Mouse (Mus musculus) layer of hippocampus, postnatal 36 days (tissue): ENCODE data around the gene Rab25. TPM values are rescaled to one million over a fixed set of nuclear protein-coding genes. Genes with fewer than 3 reads are reported as not detected.
"Not testable (repeated sequence)": the region's sequence is repeated elsewhere in the genome, so short reads cannot be mapped to it uniquely, and the experiment has no call there.

Source experiments
- DNase-seq, 2 experiments: peaks; one replicate each; pipeline ENCODE4 v3.0.0; 2022
- total RNA-seq, 2 experiments: library from RNA; stranded (reverse); gene quantifications; 2 replicates each; pipeline ENCODE4 v1.2.3; 2021

Gene Rab25
- total RNA-seq: under 1 TPM in 1 of 2 experiments, not detected in 1; 0.63 TPM

DNA sequence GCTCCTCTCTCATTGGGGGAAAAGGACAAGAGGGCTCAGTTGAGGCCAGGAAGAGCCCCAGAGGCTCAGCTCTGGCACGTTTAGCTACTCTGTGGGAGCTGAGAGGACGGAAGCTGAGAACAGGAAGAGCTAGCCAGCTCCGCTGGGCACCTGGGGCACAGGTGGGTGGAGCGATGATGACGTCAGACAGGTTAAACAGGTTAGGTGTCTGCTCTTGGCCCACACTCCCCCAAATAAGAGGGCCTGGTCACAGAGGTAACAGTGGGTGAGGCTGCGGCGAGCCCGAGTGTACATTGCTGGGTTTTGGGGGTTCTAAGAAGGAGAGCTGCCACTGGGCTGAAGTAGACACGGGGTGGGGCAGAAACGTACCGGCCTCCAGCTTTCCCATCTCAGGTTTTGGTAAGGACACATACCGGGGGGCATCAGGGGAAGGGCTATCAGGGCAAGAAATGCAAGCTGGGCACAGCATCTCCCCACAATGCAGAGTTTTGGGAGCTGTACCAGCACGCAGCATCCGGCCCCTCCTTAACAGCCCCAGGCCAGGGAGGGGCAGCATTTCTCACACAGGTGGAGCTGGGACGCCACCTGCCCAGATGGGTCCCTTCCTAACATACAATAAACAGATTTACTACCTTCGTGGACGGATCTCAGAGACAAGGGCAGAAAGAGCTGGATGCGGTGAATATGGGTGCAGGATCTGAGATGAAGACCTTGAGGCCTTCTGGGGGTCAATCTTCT lies at the start of gene Rab25:
Gene Rab25, minus strand, starts transcription at position 121 of the 738 bp plus-strand sequence.
- no peak for DNase-seq

DNA sequence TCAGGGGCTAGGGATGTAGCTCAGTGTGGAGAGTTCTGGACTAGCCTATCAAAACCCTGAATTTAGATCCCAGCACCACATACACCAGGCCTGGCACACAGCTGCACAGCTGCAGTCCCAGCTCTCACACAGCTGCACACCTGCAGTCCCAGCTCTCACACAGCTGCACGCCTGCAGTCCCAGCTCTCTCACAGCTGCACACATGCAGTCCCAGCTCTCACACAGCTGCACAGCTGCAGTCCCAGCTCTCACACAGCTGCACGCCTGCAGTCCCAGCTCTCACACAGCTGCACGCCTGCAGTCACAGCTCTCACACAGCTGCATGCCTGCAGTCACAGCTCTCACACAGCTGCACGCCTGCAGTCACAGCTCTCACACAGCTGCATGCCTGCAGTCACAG lies 48.4 kb upstream of the Rab25 start:
- DNase-seq: not testable (repeated sequence)

DNA sequence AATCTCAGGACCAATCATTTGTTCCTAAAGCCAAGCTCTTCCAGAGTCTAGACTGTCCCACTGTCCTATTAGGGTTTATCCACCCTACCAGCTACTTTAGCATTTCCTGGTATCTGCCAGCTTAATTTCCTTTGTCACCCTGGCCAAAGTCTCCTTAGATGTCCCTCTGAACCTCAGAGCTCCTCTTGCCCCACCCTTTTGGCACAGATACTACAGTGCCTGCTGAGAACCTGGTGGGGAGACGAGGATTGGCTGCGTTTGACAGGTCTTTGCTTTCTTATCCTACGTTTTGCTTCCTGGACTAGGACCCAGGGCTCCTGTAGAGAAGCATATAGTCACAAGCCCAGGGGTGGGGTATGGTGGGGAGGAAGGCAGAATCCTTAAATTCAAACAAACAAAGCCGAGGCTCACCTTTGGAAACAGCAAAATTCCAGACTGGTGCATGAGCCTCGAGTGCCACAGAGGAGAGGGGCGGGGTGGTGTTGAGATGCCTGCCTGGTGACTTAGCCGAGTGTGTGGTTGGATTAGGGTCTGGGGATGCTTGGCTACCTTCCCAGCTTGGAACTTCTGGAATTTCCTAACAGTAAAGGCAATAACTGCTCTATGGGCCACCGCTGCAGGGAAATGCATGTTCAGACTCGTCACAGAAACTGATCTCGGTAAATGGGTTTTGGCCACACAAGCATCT lies 45.9 kb upstream of the Rab25 start:
- no peak for DNase-seq

DNA sequence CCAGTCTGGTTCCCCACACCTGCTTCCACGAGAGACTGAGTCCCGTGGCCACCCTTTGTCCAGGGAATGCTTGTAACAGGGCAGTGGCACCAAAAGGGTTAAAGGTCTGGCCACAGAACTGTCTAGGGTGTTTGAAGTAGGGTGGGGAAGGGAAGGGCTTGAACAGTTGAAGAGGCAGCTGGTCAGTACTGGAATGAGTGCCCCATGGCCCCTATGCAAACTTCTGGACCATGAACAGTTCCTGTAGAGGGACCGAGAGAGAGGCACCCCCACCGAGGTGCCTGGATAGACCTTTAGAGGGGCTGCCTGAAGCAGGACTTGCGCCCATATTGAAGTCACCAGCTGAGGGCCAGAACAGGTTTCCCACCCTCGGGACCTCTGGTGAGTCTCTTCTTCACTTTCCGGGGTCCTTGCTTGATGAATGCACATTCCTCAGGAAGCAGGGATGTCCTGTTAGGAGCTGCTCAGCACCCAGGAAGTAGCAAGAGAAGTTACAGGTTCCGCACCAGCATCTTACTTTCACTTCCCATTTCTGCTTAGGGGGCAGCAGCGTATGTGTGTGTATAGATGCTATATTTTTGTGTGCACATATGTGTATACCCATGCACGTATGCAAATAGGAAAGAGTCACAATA lies 45.0 kb upstream of the Rab25 start:
- no peak for DNase-seq

DNA sequence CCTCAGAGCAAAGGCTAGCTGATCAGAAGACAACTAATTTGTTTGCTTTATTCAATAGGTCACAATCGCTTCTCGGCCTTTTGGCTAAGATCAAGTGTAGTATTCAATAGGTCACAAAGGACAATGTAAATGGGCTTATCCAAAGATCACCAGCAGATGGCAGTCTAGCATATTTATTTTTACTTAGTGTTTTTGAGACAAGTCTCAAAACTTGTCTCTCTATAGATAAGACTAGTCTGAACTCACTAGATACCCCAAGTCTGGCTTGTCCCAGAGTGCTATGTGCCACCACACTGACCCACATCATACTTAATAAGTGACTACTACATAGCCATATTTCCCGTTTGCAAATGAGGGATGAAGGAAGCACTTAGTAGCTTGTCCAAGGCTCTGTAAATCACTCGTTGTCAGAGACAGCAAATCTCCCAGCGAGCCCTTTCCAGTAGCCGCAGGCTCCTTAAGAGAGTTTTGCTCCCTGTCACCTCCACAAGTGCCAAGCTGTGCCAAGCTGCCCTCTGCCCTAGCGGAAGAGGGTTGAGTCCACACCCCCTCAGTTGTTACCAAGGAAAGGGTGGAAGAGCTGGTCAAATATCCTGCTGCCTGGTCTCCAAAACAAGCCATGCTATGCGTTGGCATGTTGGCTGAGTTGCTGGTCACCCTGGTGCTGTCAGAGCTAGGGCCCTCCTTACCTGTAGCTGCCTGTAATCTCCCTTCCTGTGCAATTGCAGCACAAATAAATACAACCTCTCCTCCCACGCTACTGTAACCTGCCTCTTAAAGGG lies 44.0 kb upstream of the Rab25 start:
- no peak for DNase-seq

DNA sequence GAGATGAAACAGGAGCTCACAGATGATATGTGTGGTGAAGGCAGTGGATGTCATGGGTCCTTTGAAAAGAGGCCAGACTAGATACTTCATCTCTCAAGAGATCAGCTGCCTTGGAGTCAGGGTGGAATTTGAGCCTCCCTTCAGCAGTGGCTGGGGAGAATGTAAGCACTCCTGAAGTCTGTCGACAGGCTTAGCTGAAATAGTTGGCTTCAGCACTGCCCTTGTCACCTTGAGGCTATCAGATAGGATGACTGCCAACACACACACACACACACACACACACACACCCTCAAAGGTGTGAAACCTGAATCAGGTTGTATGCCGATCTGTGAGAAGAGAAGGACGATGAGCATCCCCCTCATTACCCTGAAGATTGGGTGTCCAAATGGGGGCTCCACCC lies 42.9 kb upstream of the Rab25 start:
- DNase-seq: no peak

DNA sequence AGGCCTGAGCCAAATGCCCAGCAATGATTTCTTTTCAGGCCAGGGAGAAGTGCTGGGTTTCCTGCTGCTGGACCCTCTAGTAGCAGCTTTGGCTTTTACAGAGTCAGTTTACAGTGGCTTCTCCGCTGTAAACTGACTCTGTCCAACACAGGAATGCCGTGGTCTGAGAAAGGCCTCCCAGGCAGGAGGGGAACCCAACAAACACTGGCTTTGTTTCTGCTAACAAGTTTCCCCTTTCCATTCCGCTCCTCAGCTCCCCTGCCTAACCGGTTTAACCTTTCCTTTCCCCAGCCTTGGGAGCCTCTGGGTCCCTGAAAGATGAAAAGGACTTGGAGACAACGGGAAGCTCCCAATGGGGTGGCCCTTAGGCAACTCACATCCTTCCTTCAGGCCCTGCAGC lies 42.1 kb upstream of the Rab25 start:
- no peak for DNase-seq

DNA sequence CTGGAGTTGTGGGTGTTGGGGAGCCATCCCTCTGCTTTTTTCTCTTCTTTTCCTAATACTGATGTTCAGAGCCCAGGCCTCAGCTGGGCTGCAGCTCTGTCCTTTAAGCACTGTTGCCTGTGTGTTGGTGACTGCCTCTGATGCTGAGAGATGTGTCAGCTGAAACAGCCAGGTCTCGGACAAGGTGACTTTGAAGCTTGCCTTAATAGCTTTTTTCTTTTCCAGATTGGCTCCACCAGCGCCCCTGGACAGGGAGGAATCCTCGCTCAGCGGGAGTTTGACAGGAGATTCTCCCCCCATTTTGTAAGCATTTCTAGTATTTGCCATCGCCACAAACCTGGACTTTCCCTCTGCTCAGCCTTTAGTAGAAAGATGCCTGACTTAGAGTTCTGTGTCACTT lies 38.5 kb upstream of the Rab25 start:
- no peak for DNase-seq

DNA sequence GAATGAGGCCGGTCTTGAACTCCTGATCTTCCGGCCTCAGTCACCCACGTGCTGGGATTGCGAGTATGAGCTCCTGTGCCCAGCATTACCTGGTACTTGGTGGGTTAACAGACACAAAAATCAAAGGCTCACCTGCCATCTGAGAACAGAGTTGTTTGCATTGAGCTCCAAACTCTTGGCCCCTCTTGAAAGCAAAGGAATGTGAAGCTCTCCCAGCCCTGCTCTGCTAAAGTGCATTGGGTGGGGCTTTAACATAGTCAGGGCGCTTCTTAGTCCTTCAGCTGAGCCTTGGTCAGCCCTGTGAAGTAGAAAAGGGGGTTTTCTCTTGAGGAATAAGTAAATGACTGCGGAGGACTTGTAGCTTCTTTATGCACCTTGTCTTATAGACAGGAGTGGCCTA lies 37.7 kb upstream of the Rab25 start:
- DNase-seq: no peak

DNA sequence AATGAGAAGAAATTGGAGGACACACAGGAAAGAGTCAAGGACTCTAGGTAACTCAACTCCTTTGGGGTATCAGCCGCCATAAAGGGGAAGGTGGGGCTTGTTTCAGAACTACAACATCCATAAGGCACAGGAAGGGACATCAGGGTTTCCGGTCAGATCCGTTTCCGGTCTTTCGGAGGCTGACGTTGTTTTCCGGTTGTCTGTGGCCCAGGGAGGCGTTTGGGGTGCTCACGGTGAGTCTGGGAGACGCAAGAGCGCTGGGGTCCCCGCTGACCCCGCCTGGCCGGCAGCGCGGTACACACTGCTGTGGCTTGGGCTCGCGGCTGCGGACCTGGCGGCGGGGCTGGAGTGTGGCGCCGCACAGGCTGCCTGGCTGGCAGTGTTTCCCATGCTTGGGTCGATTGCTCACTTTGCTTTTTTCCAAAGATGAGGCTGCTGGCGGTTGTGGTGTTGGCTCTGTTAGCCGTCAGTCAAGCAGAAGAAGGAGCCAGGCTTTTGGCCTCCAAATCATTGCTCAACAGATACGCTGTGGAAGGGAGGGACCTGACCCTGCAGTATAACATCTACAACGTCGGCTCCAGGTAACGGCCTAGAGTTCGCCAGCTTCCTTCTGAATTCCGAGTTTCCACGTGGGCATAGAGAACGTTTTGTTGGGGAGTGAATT lies 31.5 kb upstream of the Rab25 start:
- peak; percentile 73 to 84 for DNase-seq

DNA sequence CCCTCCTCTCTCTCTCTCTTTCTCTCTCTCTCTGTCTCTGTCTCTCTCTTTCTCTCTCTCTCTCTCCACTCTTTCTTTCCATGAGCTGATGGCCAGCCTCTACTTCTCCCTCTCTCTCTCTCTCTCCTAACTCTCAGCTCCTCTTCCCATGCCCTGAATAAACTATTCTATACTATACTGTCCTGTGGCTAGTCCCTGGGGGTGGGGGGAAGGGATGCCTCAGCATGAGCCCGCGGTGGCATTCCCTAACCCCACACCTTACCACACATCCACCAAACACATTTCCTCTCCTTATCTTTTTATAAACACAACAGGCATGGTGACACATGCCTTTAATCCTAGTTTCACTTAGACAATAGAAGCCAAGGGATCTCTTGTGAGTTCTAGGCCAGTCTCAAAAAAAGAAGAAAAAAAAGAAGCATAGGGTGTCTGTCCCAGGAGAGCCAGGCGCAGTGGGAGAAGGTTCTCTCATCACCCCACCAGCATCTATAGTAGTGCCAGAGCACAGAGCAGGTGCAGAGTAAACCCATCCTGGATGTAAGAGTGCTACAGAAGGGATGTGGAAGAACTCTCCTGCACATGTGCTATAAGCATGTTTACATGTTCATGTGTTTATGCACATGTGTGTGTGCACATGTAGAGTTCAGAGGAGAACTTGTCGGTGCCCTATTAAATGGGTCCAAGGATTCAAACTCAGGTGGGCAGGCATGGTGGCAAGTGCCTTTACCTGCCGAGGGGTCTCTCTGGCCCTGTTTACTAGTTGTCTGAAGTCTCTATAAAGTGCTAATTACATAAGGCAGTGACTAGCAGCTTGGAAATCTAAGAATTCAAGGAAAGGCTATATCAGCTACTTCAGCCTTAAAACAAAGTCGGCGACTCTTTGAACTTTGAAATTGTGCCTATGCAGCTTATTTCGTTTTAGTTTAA lies 30.7 kb upstream of the Rab25 start:
- DNase-seq: no peak

DNA sequence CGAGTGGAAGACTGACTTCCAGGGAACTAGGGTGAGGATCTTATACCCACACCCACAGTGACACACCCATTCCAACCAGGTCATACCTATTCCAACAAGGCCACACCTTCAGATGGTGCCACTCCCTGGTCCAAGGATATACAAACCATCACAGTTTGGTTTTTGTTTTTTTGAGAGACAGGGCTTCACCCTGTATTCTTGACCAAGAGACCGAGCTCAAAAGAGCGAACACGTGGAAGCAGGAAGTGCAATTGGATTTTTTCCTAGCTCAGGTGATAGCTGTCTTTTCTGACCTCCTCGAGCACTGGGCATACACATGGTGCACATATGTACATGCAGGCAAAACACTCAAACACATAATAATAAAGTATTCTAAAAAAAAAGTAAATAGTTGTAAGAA lies 29.7 kb upstream of the Rab25 start:
- DNase-seq: not testable (repeated sequence)

DNA sequence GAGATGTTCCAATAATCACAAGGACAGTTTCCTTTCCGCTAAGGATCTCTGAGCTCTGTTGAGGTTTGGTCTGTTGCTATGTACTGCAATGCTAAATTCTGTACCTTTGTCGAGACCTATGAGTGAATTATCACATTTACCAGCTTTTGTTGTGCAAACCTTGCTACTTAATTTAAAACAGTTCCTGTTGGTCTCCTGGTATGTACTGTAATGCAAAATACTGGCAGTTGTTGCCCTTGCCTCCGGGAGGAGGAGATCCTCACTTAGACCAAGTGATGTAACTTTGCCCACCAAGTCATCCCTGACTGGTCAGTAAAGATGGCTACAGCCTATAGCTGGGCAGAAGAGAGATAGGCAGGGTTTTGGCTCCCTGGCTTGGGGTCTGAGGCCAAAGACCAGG lies 27.4 kb upstream of the Rab25 start, which contains the start of gene Ssr2:
Gene Ssr2, plus strand, starts transcription at position 337 of the 400 bp plus-strand sequence.
- no peak for DNase-seq

DNA sequence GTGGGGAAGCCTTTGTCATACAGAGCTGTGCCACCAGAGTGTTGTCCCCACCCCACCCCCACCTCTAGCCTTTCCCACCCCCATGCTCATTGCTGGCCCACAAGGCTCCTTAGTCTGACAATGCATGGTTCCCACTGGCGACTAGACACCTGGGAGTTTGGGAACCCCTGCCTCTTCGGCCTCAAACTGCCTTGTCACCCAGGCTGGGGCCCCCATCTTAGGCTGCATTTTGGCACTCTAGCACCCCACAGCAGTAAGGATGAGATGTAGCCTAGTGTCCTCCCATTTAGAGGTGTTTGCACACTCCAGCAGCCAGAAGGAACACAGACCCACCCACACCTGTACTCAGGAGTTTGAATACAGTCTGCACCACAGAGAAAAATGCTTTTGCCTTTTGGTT lies 25.7 kb upstream of the Rab25 start:
- no peak for DNase-seq

DNA sequence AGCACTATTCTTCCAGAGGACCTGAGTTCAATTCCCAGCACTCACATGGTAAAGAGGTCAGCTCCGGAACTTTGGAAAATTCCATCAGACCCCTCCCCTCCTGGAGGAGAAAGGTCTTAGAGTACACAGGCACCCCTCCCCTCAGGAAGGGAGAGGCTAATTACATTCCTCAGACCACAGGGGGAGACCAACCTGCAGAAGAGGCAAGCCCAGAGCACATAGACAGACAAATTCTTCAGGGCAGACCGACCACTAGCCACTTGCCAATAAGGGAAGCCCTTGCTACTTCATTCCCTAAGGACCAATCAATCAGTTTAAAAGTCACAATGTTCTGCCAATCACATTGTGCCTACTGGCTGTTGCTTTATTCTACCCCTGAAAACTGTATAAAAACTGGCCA lies 24.7 kb upstream of the Rab25 start:
- no peak for DNase-seq

DNA sequence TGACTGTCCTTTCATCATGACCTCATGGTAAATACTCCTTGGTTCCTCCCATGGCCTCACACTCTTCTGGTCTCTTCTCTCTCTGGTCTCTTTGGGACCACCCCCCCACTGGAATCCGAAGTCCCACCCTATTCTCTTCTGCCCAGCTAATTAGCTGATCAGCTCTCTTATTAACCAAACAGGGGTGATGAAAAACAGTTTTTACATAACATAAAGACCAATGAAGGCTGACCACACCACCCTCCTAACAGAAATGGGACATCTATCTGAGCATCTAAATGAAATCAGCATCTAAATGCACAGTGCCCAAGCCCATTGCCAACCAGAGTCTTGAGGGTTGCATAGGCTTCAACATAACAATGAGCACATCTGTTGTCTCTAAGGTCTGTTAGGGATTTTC lies 23.8 kb upstream of the Rab25 start:
- no peak for DNase-seq

DNA sequence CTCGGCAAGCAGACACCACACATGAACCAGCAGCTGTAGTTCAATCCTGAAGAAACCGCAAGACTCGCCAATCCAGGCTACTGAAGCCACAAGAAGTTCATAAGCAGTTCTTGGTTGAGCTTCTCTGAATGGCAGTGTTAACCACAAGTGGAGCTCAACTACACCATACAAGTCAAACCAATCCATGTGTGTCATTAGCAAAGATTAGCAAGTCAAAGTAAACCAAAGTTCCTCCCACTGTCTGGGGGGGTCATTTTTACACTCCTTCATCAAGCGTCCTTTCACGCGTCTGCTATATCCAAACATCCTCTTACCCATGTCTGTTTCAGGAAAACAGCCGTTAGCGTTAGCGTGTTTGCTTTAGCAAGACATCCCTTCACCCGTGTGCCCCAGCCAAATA lies 22.2 kb upstream of the Rab25 start:
- DNase-seq: no peak

DNA sequence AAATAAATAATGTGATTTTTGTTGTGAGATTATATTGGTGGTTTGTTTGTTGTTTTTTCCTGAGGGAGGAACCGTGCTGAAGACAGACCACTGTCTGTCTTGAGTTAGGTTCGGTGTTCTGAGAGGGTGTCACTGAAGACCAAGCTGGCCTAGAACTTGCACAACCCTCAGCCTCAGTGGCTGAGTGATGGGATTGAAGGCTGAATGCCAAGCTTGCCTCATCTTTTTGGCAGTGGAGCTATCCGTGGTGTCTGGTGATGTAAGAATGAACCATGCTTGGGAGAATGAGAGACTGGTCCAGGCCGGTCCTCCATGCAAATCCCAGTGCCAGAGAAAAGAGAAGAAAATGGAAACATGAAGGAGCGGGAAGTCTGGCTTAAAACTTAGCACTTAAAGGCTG lies 21.6 kb upstream of the Rab25 start:
- DNase-seq: no peak

DNA sequence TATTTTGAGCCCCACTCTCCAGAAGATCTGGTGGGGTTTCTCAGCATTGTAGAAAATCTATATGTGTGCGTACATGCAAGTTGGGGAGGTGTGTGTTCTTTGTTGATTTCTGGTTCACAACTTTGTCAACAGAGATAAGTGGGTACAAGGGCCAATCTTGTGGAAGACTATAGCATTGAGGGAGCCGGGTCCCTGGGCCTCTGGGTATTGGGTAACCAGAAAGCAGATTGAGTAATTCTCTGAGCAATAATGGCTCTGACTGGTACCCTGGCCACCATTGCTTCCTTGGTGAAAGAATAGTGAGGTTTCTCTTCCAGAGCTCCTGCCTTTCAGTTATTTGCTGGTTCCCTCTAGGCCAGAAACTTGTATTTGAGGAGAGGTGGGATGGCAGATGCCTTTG lies 21.0 kb upstream of the Rab25 start:
- DNase-seq: no peak

DNA sequence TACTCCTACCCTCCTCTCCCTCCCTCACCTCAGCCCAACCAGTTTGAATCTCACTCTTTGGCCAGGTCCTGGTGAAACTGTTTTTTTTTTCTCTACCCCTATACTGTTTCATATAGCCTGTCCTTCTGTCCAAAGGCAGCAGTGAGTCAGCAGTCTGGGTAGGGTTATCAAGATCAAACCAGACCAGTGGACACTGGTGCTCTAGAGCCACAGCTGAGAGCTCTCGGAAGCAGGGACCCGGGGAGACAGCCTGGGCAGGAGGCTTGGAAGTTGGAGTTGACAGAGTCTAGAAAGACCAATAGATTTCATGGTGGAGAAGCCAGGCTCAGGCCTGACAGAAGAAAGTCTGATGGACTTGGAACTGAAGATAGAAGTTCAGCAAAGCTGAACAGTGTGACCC lies 20.5 kb upstream of the Rab25 start:
- DNase-seq: no peak

DNA sequence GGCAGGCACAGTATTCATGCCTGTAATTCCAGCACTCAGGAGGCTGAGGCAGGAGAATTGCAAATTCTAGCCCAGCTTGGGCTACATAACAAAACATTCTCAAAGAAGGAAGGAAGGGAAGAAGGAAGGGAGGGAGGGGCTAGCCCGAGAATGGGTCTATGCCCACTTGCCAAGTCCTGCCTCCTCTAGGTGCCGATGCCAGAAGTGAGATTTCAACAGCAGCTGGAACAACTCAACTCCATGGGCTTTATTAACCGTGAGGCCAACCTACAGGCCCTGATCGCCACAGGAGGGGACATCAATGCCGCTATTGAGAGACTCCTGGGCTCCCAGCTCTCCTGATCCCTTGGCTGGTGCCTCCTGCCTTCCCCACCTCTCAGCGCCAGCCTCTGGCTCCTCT lies 19.8 kb upstream of the Rab25 start:
- no peak for DNase-seq
